Mouse (Mus musculus) stomach, embryonic 15.5 days (tissue): ENCODE measurements around the gene March6. TPM values are rescaled to one million over a fixed set of nuclear protein-coding genes. Genes with fewer than 3 reads are reported as not detected.

Source experiments
- ATAC-seq: fragments of 200-750 bp; cut with Nextera tagmentation; 2 replicates; pipeline ENCODE4 v1.8.0; 2017; ENCODE audit warnings: low read depth, moderate number of reproducible peaks, moderate TSS enrichment; ENCODE audit not compliant: insufficient read depth, low FRiP score
- H3K27ac ChIP-seq: fragments of 300-500 bp; sonication (generic); 2 replicates; pipeline ENCODE4 v1.5.1; 2015; ENCODE audit warnings: mild to moderate bottlenecking, inconsistent platforms
- H3K27me3 ChIP-seq: fragments of 300-500 bp; sonication (generic); replicated peaks from 2 replicates; pipeline ENCODE4 v1.6.1; 2015; ENCODE audit warnings: inconsistent platforms
- H3K36me3 ChIP-seq: fragments of 300-500 bp; sonication (generic); 2 replicates; pipeline ENCODE4 v1.6.1; 2015; ENCODE audit warnings: inconsistent platforms
- H3K4me1 ChIP-seq: fragments of 300-500 bp; sonication (generic); 2 replicates; pipeline ENCODE4 v1.6.1; 2015; ENCODE audit warnings: inconsistent platforms
- H3K4me2 ChIP-seq: fragments of 300-500 bp; sonication (generic); 2 replicates; pipeline ENCODE4 v1.6.1; 2015; ENCODE audit warnings: mild to moderate bottlenecking, inconsistent platforms
- H3K4me3 ChIP-seq: fragments of 300-500 bp; sonication (generic); replicated peaks from 2 replicates; pipeline ENCODE4 v1.5.1; 2015; ENCODE audit warnings: inconsistent platforms
- H3K9ac ChIP-seq: fragments of 300-500 bp; sonication (generic); 2 replicates; pipeline ENCODE4 v1.6.1; 2015; ENCODE audit warnings: inconsistent platforms
- H3K9me3 ChIP-seq: fragments of 300-500 bp; sonication (generic); 2 replicates; pipeline ENCODE4 v1.6.1; 2016; ENCODE audit warnings: inconsistent platforms
- WGBS: fragments of 180-500 bp; shearing (Covaris S2); methylation state at CpG from one replicate; pipeline ENCODE4 v1.1.7; 2015; 5-methylcytosine and 5-hydroxymethylcytosine counted together
- polyA plus RNA-seq: library from polyadenylated mRNA; unstranded; fragments of >200 nt; fragmentation: Nextera tagmentation; extraction: Ambion mirVana; gene quantifications from 2 replicates; pipeline ENCODE4 v1.2.1, GENCODE M21; 2015

The March6 gene
- polyA plus RNA-seq, 1 experiment from 2014 or later = 25.6 TPM

- peak overlapping the region; percentile 31; the same call in 1 of the 2 replicates for H3K27ac ChIP-seq
- ATAC-seq = 0 out of 2 replicates have a peak, but pooled peaks have one; percentile 56
- no peak overlapping the region for H3K4me2 ChIP-seq
- H3K9ac ChIP-seq = no peak overlapping the region
- H3K4me3 ChIP-seq = no peak overlapping the region
- no peaks in the 10 kb centered on the region for H3K9me3 ChIP-seq
- peaks cover 19% of the 10 kb centered on the region for H3K4me1 ChIP-seq
- no peaks in the 10 kb centered on the region for H3K27me3 ChIP-seq
- WGBS = 46% methylated on average over 9 of the region's 9 CpGs
- no peaks in the 10 kb centered on the region for H3K36me3 ChIP-seq
Observed at GRCm38 (mm10) chr15:31539643-31540512, 9.0 kb upstream of the March6 start.

GRCm38 (mm10) chr15:31538346-31538745, 7.5 kb upstream of the March6 start:
- Histone ChIP-seq H3K9ac (no peak overlapping the region), H3K4me3 (no peak overlapping the region), H3K4me2 (no peak overlapping the region), H3K4me1 (peaks cover 19% of the 10 kb centered on the region), H3K27ac (no peak overlapping the region), H3K27me3 (no peaks in the 10 kb centered on the region), H3K9me3 (no peaks in the 10 kb centered on the region), H3K36me3 (no peaks in the 10 kb centered on the region)
- no peak for ATAC-seq
- 88% methylated on average over 3 of the region's 3 CpGs for WGBS

- no peak overlapping the region for H3K27ac ChIP-seq
- 95% methylated on average over 2 of the region's 2 CpGs for WGBS
- ATAC-seq = no peak
Observed at GRCm38 (mm10) chr15:31537706-31538105, 6.9 kb upstream of the March6 start.

GRCm38 (mm10) chr15:31536051-31536737, 5.3 kb upstream of the March6 start:
- Histone ChIP-seq H3K4me3 (no peak overlapping the region), H3K36me3 (no peaks in the 10 kb centered on the region), H3K4me2 (no peak overlapping the region), H3K9me3 (no peaks in the 10 kb centered on the region), H3K27me3 (no peaks in the 10 kb centered on the region), H3K4me1 (0 out of 2 replicates have a peak, but pooled peaks cover 10% of the 10 kb centered on the region), H3K9ac (no peak overlapping the region), H3K27ac (no peak overlapping the region)
- no peak for ATAC-seq
- 20% methylated on average over 7 of the region's 7 CpGs for WGBS

More at GRCm38 (mm10) chr15:31537706-31538105, 6.9 kb upstream of the March6 start:
- H3K9me3 ChIP-seq = no peaks in the 10 kb centered on the region
- peaks cover 16% of the 10 kb centered on the region; the same call in 1 of the 2 replicates for H3K4me1 ChIP-seq
- H3K9ac ChIP-seq = no peak overlapping the region
- no peaks in the 10 kb centered on the region for H3K27me3 ChIP-seq
- no peak overlapping the region for H3K4me2 ChIP-seq
- H3K4me3 ChIP-seq = no peak overlapping the region
- no peaks in the 10 kb centered on the region for H3K36me3 ChIP-seq

GRCm38 (mm10) chr15:31535259-31535855, 4.5 kb upstream of the March6 start:
- Histone ChIP-seq H3K4me2 (no peak overlapping the region), H3K27me3 (no peaks in the 10 kb centered on the region), H3K9ac (no peak overlapping the region), H3K27ac (no peak overlapping the region), H3K4me1 (0 out of 2 replicates have a peak, but pooled peaks cover 10% of the 10 kb centered on the region), H3K36me3 (no peaks in the 10 kb centered on the region), H3K4me3 (no peak overlapping the region), H3K9me3 (no peaks in the 10 kb centered on the region)
- no peak for ATAC-seq
- WGBS = 30% methylated on average over 8 of the region's 8 CpGs

- Histone ChIP-seq H3K27ac (no peak overlapping the region), H3K9me3 (no peaks in the 10 kb centered on the region), H3K36me3 (no peaks in the 10 kb centered on the region), H3K4me1 (0 out of 2 replicates have a peak, but pooled peaks cover 5% of the 10 kb centered on the region), H3K4me2 (no peak overlapping the region), H3K27me3 (no peaks in the 10 kb centered on the region), H3K4me3 (no peak overlapping the region), H3K9ac (no peak overlapping the region)
- 84% methylated on average over 7 of the region's 7 CpGs for whole genome bisulfite sequencing
- no peak for ATAC-seq
Observed at GRCm38 (mm10) chr15:31534421-31535258, 3.8 kb upstream of the March6 start.

GRCm38 (mm10) chr15:31533529-31533928, 2.7 kb upstream of the March6 start:
- H3K9me3 ChIP-seq = no peaks in the 10 kb centered on the region
- no peak overlapping the region for H3K4me3 ChIP-seq
- H3K4me2 ChIP-seq = no peak overlapping the region
- no peak overlapping the region for H3K9ac ChIP-seq
- no peak for ATAC-seq
- WGBS = 80% methylated on average over 2 of the region's 2 CpGs
- no peak overlapping the region for H3K27ac ChIP-seq
- H3K27me3 ChIP-seq = no peaks in the 10 kb centered on the region
- H3K4me1 ChIP-seq = peaks cover 9% of the 10 kb centered on the region; the same call in 1 of the 2 replicates
- no peaks in the 10 kb centered on the region for H3K36me3 ChIP-seq

- no peak for ATAC-seq
- peaks cover 9% of the 10 kb centered on the region; the same call in 1 of the 2 replicates for H3K4me1 ChIP-seq
- no peak overlapping the region for H3K4me2 ChIP-seq
- no peaks in the 10 kb centered on the region for H3K36me3 ChIP-seq
- H3K9me3 ChIP-seq = no peaks in the 10 kb centered on the region
- no peaks in the 10 kb centered on the region for H3K27me3 ChIP-seq
- no peak overlapping the region for H3K27ac ChIP-seq
- no peak overlapping the region for H3K9ac ChIP-seq
- WGBS = 88% methylated on average over 2 of the region's 2 CpGs
- no peak overlapping the region for H3K4me3 ChIP-seq
Observed at GRCm38 (mm10) chr15:31532331-31533021, 1.6 kb upstream of the March6 start.

GRCm38 (mm10) chr15:31531446-31532330, 835 bp upstream of the March6 start:
- peak overlapping the region; percentile 50 for H3K9ac ChIP-seq
- no peak for ATAC-seq
- no peaks in the 10 kb centered on the region for H3K9me3 ChIP-seq
- H3K4me1 ChIP-seq = peaks cover 9% of the 10 kb centered on the region; the same call in 1 of the 2 replicates
- H3K4me3 ChIP-seq = peak overlapping the region; percentile 70
- no peaks in the 10 kb centered on the region for H3K27me3 ChIP-seq
- 18% methylated on average over 16 of the region's 16 CpGs for WGBS
- H3K27ac ChIP-seq = peak overlapping the region; percentile 96
- no peaks in the 10 kb centered on the region for H3K36me3 ChIP-seq
- peak overlapping the region; percentile 69 for H3K4me2 ChIP-seq
